In genomic region chr1:119790616-119791015, GRCm38 (mm10) we compare ENCODE assay signal across 24 mouse cellular contexts. TPM values are rescaled to one million over a fixed set of nuclear protein-coding genes. Genes with fewer than 3 reads are reported as not detected.
DNase-seq lines count a peak whose midpoint lies in the region; TF ChIP-seq lines count a peak whose summit lies in the region.
"Had no signal": no experiment of that assay in that cellular context is flagged by ENCODE, and none has a peak within 500 bp of the region (broad histone marks: within the 10 kb centered on the region; RNA-seq: fewer than 3 reads in every experiment).

No protein-coding gene starts in this region.

- peak overlapping the region; percentile 51; the same call in 1 of the 2 replicates for H3K27ac ChIP-seq in layer of hippocampus, adult 2 months
- H3K27ac ChIP-seq: forebrain, embryonic 10.5 days; forebrain, embryonic 15.5 days; gastrocnemius, adult 2 months; heart, adult 2 months; heart, embryonic 13.5 days; hindbrain, embryonic 14.5 days; kidney, embryonic 15.5 days; liver, embryonic 14.5 days; neural tube, embryonic 13.5 days had no signal

- no peak overlapping the region for H3K4me3 ChIP-seq in layer of hippocampus, adult 2 months
- H3K4me3 ChIP-seq: forebrain, embryonic 10.5 days; forebrain, embryonic 15.5 days; gastrocnemius, adult 2 months; heart, adult 2 months; heart, embryonic 13.5 days; kidney, embryonic 15.5 days; neural tube, embryonic 13.5 days had no signal

- DNase-seq in layer of hippocampus, adult 2 months (ENCODE audit: low spot score in 2 of 2), result no peak
- no peak for DNase-seq in layer of hippocampus, adult 18-20 months (ENCODE audit: low spot score in 2 of 2)
- DNase-seq in 3T3-L1 (ENCODE audit: low read depth, low spot score) (peak; percentile 83), MN1 (ENCODE audit: low spot score) (peak; percentile 20)
- DNase-seq in gonadal fat pad, adult 2 months (ENCODE audit: low read depth), result peak; percentile 3
- no peak for DNase-seq in c-Kit-positive CD71-positive TER-119-positive erythroid progenitor cells, embryonic 14.5 days (ENCODE audit: low spot score)
- no peak for DNase-seq in right cerebral cortex, postnatal 36 days (ENCODE audit: low spot score in 2 of 2)
- DNase-seq: adrenal gland, postnatal 25 days; cerebellum, adult 18-20 months; cerebellum, postnatal 10 days; gastrocnemius, adult 2 months; gastrocnemius, postnatal 36 days; heart, adult 2 months; kidney, adult 18-20 months; kidney, postnatal 25 days; liver; lung, adult 2 months had no signal

- TF ChIP-seq CTCF in layer of hippocampus, adult 2 months (conservative IDR thresholded peaks at IDR 0.05), result no peak

RNA-seq across cellular contexts. Expression of gene Ptpn4, which starts 46.8 kb away (rescaled TPM):
- 10 to 100 TPM; 63.8 to 68.6 TPM for total RNA-seq in layer of hippocampus, adult 2 months (2021)
- total RNA-seq in layer of hippocampus, adult 18-20 months (2021), result 10 to 100 TPM; 56.9 to 61.0 TPM
- polyA plus RNA-seq in gonadal fat pad, adult 2 months (2012; rRNA removed), result 4.2 and 5.5 TPM in 2 replicates

Comparison
In these comparisons a context has a peak if more than half of its experiments do, and no peak if none do; other contexts are left out.
1. DNase-seq: peak in 3T3-L1 (single experiment), MN1 (single experiment) and gonadal fat pad, adult 2 months (single experiment); none in layer of hippocampus, adult 2 months (0 of 2), layer of hippocampus, adult 18-20 months (0 of 2), c-Kit-positive CD71-positive TER-119-positive erythroid progenitor cells, embryonic 14.5 days (single experiment) and right cerebral cortex, postnatal 36 days (0 of 2).